Mouse (Mus musculus): ENCODE measurements around the gene Pus3.

GRCm38 (mm10) chr9:35523941-35524411, 34.4 kb upstream of the Pus3 start:
- TF ChIP-seq POLR2A (IDR thresholded peaks at IDR 0.05; ENCODE audit: borderline replicate concordance, extremely low read depth, low read depth, low read length) (no peak), CTCF (IDR thresholded peaks at IDR 0.05; ENCODE audit: insufficient read depth, low read length) (peak; percentile 82)
